Mouse (Mus musculus): ENCODE data around the gene Slc2a6. TPM values are rescaled to one million over a fixed set of nuclear protein-coding genes. Genes with fewer than 3 reads are reported as not detected.

Slc2a6 gene
- polyA plus RNA-seq (2015; fragmentation: Nextera tagmentation; extraction: Ambion mirVana): 2.7 and 4.1 TPM in 2 replicates

DNA sequence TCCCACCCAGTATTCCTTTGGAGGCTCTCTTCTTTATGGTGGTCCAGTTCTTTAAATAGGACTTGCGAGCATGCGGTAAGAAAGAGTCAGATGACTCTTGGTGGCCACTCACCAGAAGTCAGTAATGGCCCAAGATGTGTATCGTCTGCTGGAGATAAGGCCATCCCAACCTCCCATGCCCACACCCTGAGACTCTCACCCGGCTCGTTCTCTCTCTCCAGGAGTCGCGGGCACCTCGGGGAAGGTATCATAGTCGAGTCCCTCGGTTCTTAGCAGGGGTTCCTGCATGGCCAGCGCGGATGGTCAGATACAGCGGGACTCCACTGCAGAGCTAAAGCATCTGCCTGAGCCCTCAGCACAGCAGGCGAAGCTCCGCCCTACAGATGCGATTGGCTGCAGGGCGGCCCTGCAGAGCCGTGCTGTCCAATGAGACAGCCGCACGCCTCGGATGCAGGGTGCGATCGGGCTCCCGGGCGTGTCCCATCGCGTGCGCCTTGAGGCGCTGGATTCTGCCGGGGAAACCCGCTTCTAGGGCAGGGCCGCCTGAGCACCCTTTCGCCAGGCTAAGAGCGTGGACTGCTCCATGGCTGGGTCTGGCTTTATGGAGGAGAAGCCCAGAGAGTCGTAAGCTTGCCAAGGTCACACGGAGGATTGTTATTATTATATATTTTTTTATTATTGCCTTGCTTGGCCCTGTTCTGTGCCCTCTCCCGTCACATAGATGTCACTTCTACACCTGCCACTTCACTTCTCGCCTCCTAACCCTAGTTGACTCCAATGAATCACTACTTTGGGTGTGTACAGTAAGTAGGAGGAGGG is at the start of gene Slc2a6:
TSS of gene Slc2a6 (minus strand) at position 381 of the 819 bp plus-strand sequence.

DNA sequence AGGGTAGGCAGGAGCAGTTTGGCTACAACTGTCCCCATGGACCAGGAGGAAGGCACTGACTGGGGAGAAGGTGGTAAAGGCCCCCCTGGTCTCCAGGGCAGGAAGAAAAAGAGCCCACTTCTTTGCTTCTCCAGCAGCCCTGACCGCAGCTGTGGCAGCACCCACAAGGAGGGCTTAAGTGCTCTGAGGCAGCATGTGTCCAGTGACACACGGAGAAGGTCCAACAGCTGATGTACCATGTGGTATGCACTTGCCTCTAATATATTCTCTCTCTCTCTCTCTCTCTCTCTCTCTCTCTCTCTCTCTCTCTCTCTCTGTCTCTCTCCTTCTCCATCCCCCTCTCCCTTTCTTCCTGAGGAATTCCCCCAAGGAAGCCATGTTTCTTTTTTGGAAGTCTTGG is 44.2 kb upstream of the Slc2a6 start, which contains the start of gene Mymk:
TSS of gene Mymk (minus strand) at position 202 of the 400 bp plus-strand sequence.

DNA sequence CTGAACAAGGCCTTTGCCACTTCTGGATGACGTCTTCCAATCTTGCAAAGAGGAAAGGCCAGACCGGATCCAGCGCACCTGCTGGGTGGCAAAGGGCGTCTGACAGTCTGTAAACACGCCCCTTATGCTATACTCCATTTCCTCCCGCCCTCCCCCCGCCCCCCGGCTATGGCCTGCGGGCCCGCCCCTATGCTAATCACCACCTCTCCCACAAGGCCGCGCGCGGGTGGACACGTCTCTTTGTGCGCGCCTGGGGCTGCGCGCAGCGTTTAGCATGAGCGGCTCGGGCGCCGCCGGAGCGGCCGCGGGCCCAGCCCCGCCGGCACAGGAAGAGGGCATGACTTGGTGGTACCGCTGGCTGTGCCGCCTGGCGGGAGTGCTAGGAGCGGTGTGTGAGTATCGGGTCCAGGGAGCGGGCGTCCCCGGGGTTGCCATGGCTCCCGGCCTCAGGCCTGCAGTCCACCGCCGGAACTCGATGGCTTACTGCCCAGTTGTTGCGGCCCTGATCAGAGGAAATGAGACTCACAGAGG is 18.0 kb downstream of the Slc2a6 start, which contains the start of gene Cacfd1:
TSS of gene Cacfd1 (plus strand) at position 213 of the 531 bp plus-strand sequence.

DNA sequence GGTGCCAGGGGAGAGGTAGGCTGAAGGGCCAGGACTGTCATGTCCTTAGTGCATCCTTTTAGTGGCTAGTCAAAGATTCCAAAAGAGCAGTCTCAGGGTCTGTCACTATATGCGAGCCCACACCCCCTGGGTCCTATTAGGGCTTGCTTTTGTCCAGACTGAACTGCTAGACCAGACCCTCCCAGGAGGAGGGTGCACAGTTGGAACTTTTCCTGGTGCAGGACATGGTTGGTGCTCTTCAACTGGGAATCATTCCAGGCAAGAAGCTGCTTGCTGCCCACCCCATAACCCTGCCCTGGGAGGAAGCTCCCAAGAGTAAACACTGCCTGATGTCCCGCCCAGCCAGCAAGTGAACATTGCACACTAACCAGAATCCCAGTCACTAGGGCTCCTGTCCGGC is 54.7 kb downstream of the Slc2a6 start, which contains the start of gene Adamts13:
TSS of gene Adamts13 (plus strand) at position 301 of the 400 bp plus-strand sequence.

Other genes with a start within 250 kb of the Slc2a6 start
- gene Abo, start 163.0 kb downstream of the Slc2a6 start, polyA plus RNA-seq (2015; fragmentation: Nextera tagmentation; extraction: Ambion mirVana): not detected in 2 replicates
- gene Surf6, start 125.1 kb downstream of the Slc2a6 start, polyA plus RNA-seq (2015; fragmentation: Nextera tagmentation; extraction: Ambion mirVana): 11.8 and 12.7 TPM in 2 replicates
- gene Med22, start 117.3 kb downstream of the Slc2a6 start, polyA plus RNA-seq (2015; fragmentation: Nextera tagmentation; extraction: Ambion mirVana): 20.2 and 22.1 TPM in 2 replicates
- gene Rpl7a, start 117.2 kb downstream of the Slc2a6 start, polyA plus RNA-seq (2015; fragmentation: Nextera tagmentation; extraction: Ambion mirVana): 585 and 601 TPM in 2 replicates
- 25.1 and 28.1 TPM in 2 replicates for gene Surf2, start 111.6 kb downstream of the Slc2a6 start, polyA plus RNA-seq (2015; fragmentation: Nextera tagmentation; extraction: Ambion mirVana)
- gene Surf1, start 111.5 kb downstream of the Slc2a6 start, polyA plus RNA-seq (2015; fragmentation: Nextera tagmentation; extraction: Ambion mirVana): 39.3 and 44.2 TPM in 2 replicates
- 67.8 and 83.4 TPM in 2 replicates for gene Surf4, start 94.1 kb downstream of the Slc2a6 start, polyA plus RNA-seq (2015; fragmentation: Nextera tagmentation; extraction: Ambion mirVana)
- 0.25 and 0.34 TPM in 2 replicates for gene Stkld1, start 94.0 kb downstream of the Slc2a6 start, polyA plus RNA-seq (2015; fragmentation: Nextera tagmentation; extraction: Ambion mirVana)
- gene Rexo4, start 63.6 kb downstream of the Slc2a6 start, polyA plus RNA-seq (2015; fragmentation: Nextera tagmentation; extraction: Ambion mirVana): 20.5 and 22.9 TPM in 2 replicates
- 0.08 and 0.10 TPM in 2 replicates for gene Adamts13, start 54.6 kb downstream of the Slc2a6 start, polyA plus RNA-seq (2015; fragmentation: Nextera tagmentation; extraction: Ambion mirVana)
- 14.5 and 17.3 TPM in 2 replicates for gene Cacfd1, start 18.1 kb downstream of the Slc2a6 start, polyA plus RNA-seq (2015; fragmentation: Nextera tagmentation; extraction: Ambion mirVana)
- 0.11 and 0.24 TPM in 2 replicates for gene Mymk, start 44.2 kb upstream of the Slc2a6 start, polyA plus RNA-seq (2015; fragmentation: Nextera tagmentation; extraction: Ambion mirVana)
- 13.4 and 16.4 TPM in 2 replicates for gene Adamtsl2, start 51.4 kb upstream of the Slc2a6 start, polyA plus RNA-seq (2015; fragmentation: Nextera tagmentation; extraction: Ambion mirVana)
- gene Fam163b, start 114.5 kb upstream of the Slc2a6 start, polyA plus RNA-seq (2015; fragmentation: Nextera tagmentation; extraction: Ambion mirVana): 0.05 TPM in 2 replicates
- gene Dbh, start 137.2 kb upstream of the Slc2a6 start, polyA plus RNA-seq (2015; fragmentation: Nextera tagmentation; extraction: Ambion mirVana): not detected in 2 replicates
- 7.7 and 9.4 TPM in 2 replicates for gene Sardh, start 220.3 kb upstream of the Slc2a6 start, polyA plus RNA-seq (2015; fragmentation: Nextera tagmentation; extraction: Ambion mirVana)

All from spleen, postnatal 0 days (tissue).